Mouse (Mus musculus): ENCODE results near the gene Armh3.

GRCm38 (mm10) chr19:45882056-45882455, 116.2 kb downstream of the Armh3 start:
- TF ChIP-seq CTCF (IDR thresholded peaks at IDR 0.05; ENCODE audit: borderline replicate concordance, insufficient read depth, low read length) (no peak), POLR2A (IDR thresholded peaks at IDR 0.05; ENCODE audit: low read depth, low read length) (no peak)
